Mouse (Mus musculus): ENCODE measurements around the gene Tmem95.

The Tmem95 gene

GRCm38 (mm10) chr11:69911701-69912100 is 33.9 kb upstream of the Tmem95 start:
- no peak for DNase-seq (ENCODE audit: extremely low read depth, insufficient read length, low spot score)

GRCm38 (mm10) chr11:69910781-69911560 is 33.2 kb upstream of the Tmem95 start:
- DNase-seq (ENCODE audit: extremely low read depth, insufficient read length, low spot score): no peak

- no peak for DNase-seq (ENCODE audit: extremely low read depth, insufficient read length, low spot score)
Observed at GRCm38 (mm10) chr11:69910177-69910576, 32.4 kb upstream of the Tmem95 start.

GRCm38 (mm10) chr11:69909174-69909573 is 31.4 kb upstream of the Tmem95 start:
- no peak for DNase-seq (ENCODE audit: extremely low read depth, insufficient read length, low spot score)

- no peak for DNase-seq (ENCODE audit: extremely low read depth, insufficient read length, low spot score)
Observed at GRCm38 (mm10) chr11:69908645-69909044, 30.8 kb upstream of the Tmem95 start.

- DNase-seq (ENCODE audit: extremely low read depth, insufficient read length, low spot score): no peak
Observed at GRCm38 (mm10) chr11:69904311-69904710, 26.5 kb upstream of the Tmem95 start.

GRCm38 (mm10) chr11:69902972-69903371 is 25.2 kb upstream of the Tmem95 start:
- DNase-seq (ENCODE audit: extremely low read depth, insufficient read length, low spot score): no peak

GRCm38 (mm10) chr11:69901993-69902392 is 24.2 kb upstream of the Tmem95 start:
- no peak for DNase-seq (ENCODE audit: extremely low read depth, insufficient read length, low spot score)

GRCm38 (mm10) chr11:69901406-69901846 is 23.6 kb upstream of the Tmem95 start:
- DNase-seq (ENCODE audit: extremely low read depth, insufficient read length, low spot score): peak; percentile 99

GRCm38 (mm10) chr11:69900471-69901405 is 22.9 kb upstream of the Tmem95 start, which contains the start of the genes 2810408A11Rik and Neurl4:
2810408A11Rik (minus strand) TSS chr11:69900987.
Neurl4 (plus strand) TSS chr11:69901072.
- peak; percentile 85 for DNase-seq (ENCODE audit: extremely low read depth, insufficient read length, low spot score)

GRCm38 (mm10) chr11:69899870-69900269 is 22.1 kb upstream of the Tmem95 start:
- DNase-seq (ENCODE audit: extremely low read depth, insufficient read length, low spot score): no peak

- DNase-seq (ENCODE audit: extremely low read depth, insufficient read length, low spot score): no peak
Observed at GRCm38 (mm10) chr11:69895291-69895690, 17.5 kb upstream of the Tmem95 start, which contains the start of gene Acap1. Acap1 (minus strand) TSS chr11:69895539.

- DNase-seq (ENCODE audit: extremely low read depth, insufficient read length, low spot score): peak; percentile 55
Observed at GRCm38 (mm10) chr11:69894671-69895070, 16.9 kb upstream of the Tmem95 start.

GRCm38 (mm10) chr11:69891482-69891881 is 13.7 kb upstream of the Tmem95 start:
- DNase-seq (ENCODE audit: extremely low read depth, insufficient read length, low spot score): no peak

- DNase-seq (ENCODE audit: extremely low read depth, insufficient read length, low spot score): no peak
Observed at GRCm38 (mm10) chr11:69886907-69887635, 9.3 kb upstream of the Tmem95 start.

GRCm38 (mm10) chr11:69884663-69885062 is 6.8 kb upstream of the Tmem95 start:
- no peak for DNase-seq (ENCODE audit: extremely low read depth, insufficient read length, low spot score)

GRCm38 (mm10) chr11:69884240-69884639 is 6.4 kb upstream of the Tmem95 start:
- no peak for DNase-seq (ENCODE audit: extremely low read depth, insufficient read length, low spot score)

GRCm38 (mm10) chr11:69883527-69884151 is 5.8 kb upstream of the Tmem95 start:
- DNase-seq (ENCODE audit: extremely low read depth, insufficient read length, low spot score): peak; percentile 48

- no peak for DNase-seq (ENCODE audit: extremely low read depth, insufficient read length, low spot score)
Observed at GRCm38 (mm10) chr11:69883066-69883465, 5.2 kb upstream of the Tmem95 start.

All from 3134 (cell line).